9 mouse cellular contexts compared by ENCODE assay signal in the genomic region with DNA sequence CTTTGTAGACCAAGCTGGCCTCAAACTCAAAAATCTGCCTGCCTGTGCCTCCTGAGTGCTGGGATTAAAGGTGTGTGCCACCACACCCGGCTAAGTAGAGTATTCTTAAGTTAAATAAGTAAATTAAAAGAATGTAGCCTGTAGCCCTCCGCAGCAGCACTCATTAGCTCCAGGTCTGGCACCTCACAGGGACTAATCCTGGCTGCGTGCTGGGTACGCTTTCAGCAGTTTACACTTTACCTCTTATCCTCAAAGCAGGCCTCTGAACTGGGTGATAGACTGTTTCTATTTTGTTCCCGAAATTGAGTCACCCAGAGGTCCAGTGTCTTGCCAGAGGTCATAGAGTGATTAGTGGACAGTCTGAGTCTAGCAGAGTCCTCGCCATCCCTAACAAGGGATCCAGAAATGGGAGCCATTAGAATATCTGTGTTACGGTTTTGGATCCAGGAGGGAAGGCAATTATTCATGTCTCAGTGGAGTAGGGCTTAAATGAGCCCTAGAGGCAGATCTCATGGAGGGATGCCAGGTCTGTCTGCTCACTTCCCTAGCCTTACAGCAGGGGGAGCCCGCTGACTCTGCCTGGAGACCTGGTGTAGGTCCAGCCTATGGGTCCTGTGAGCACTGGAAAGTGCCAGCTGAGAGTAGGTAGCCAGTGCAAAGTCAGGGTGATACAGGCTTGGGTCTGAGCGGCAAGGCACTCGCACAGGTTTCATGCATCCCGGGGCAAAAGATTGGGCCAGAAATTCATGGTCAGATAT. TPM values are rescaled to one million over a fixed set of nuclear protein-coding genes. Genes with fewer than 3 reads are reported as not detected.
DNase-seq lines count a peak whose midpoint lies in the region; ATAC-seq lines count a peak whose summit lies in the region.
"Had no signal": no experiment of that assay in that cellular context is flagged by ENCODE, and none has a peak within 500 bp of the region (broad histone marks: within the 10 kb centered on the region; RNA-seq: fewer than 3 reads in every experiment).

No protein-coding gene starts in this region.

- peak; percentile 55 for DNase-seq in MEL-GATA-1-ER (ENCODE audit: extremely low read depth, low read depth)
- DNase-seq in cerebellum, postnatal 10 days = peak; percentile 93 to 95
- DNase-seq in frontal cortex, postnatal 14 days (ENCODE audit: low spot score in 2 of 2) = peak; percentile 78 to 85
- peak; percentile 80 for DNase-seq in hindbrain, embryonic 14.5 days (ENCODE audit: low spot score)
- peak; percentile 88 to 93 for DNase-seq in layer of hippocampus, postnatal 14 days (ENCODE audit: low spot score in 2 of 2)
- DNase-seq in lung, postnatal 14 days = peak; percentile 92
- peak; percentile 90 for DNase-seq in right cerebral cortex, adult 18-20 months
- peak; percentile 76 to 83 for DNase-seq in urinary bladder, adult 18-20 months (ENCODE audit: low spot score in 2 of 2)

- H3K4me1 ChIP-seq in hindbrain, embryonic 14.5 days (replicated peaks; ENCODE audit: control insufficient read depth, insufficient read depth, low read length) = peaks cover 16% of the 10 kb centered on the region
- H3K4me1 ChIP-seq: limb, embryonic 15.5 days had no signal

- ATAC-seq in hindbrain, embryonic 14.5 days (ENCODE audit: low FRiP score) = peak; percentile 70; the same call in 1 of the 2 replicates

- no peak overlapping the region for H3K27ac ChIP-seq in hindbrain, embryonic 14.5 days
- H3K27ac ChIP-seq: limb, embryonic 15.5 days had no signal

- H3K27me3 ChIP-seq in hindbrain, embryonic 14.5 days (ENCODE audit: control insufficient read depth, insufficient read depth, low read length) = no peaks in the 10 kb centered on the region
- H3K27me3 ChIP-seq: limb, embryonic 15.5 days had no signal

- H3K36me3 ChIP-seq in hindbrain, embryonic 14.5 days (replicated peaks; ENCODE audit: control insufficient read depth, insufficient read depth) = no peaks in the 10 kb centered on the region; the same call in 1 of the 2 replicates

- 39% methylated on average over 11 of the region's 11 CpGs for whole genome bisulfite sequencing in hindbrain, embryonic 14.5 days

- no peak overlapping the region for H3K4me3 ChIP-seq in hindbrain, embryonic 14.5 days (replicated peaks; ENCODE audit: low read length)
- H3K4me3 ChIP-seq: limb, embryonic 15.5 days had no signal

- H3K9ac ChIP-seq in hindbrain, embryonic 14.5 days = no peak overlapping the region
- H3K9ac ChIP-seq: limb, embryonic 15.5 days had no signal

- no peak overlapping the region for H3K4me2 ChIP-seq in hindbrain, embryonic 14.5 days (replicated peaks)
- H3K4me2 ChIP-seq: limb, embryonic 15.5 days had no signal

- no peaks in the 10 kb centered on the region for H3K9me3 ChIP-seq in hindbrain, embryonic 14.5 days (ENCODE audit: control insufficient read depth, low read length)
- H3K9me3 ChIP-seq: limb, embryonic 15.5 days had no signal

RNA-seq across cellular contexts. Expression of a gene that starts 12.7 kb away (rescaled TPM):
- polyA plus RNA-seq in hindbrain, embryonic 14.5 days (2014; fragmentation: Nextera tagmentation; extraction: Ambion mirVana) = 14.6 and 15.4 TPM in 2 replicates
- total RNA-seq in layer of hippocampus, postnatal 14 days (2021) = 10 to 100 TPM; 25.0 to 26.4 TPM

RNA-seq across cellular contexts. Expression of a gene that starts 16.3 kb away (rescaled TPM):
- polyA plus RNA-seq in hindbrain, embryonic 14.5 days (2014; fragmentation: Nextera tagmentation; extraction: Ambion mirVana) = 28.8 and 33.2 TPM in 2 replicates
- total RNA-seq in layer of hippocampus, postnatal 14 days (2021) = 1 to 10 TPM; 1.8 to 2.1 TPM

RNA-seq across cellular contexts. Expression of a gene that starts 36.3 kb away (rescaled TPM):
- polyA plus RNA-seq in hindbrain, embryonic 14.5 days (2014; fragmentation: Nextera tagmentation; extraction: Ambion mirVana) = 62.1 and 73.6 TPM in 2 replicates
- 100 to 1,000 TPM; 288 to 332 TPM for total RNA-seq in layer of hippocampus, postnatal 14 days (2021)

RNA-seq across cellular contexts. Expression of a gene that starts 45.2 kb away (rescaled TPM):
- polyA plus RNA-seq in hindbrain, embryonic 14.5 days (2014; fragmentation: Nextera tagmentation; extraction: Ambion mirVana) = 72.9 and 74.7 TPM in 2 replicates
- total RNA-seq in layer of hippocampus, postnatal 14 days (2021) = 10 to 100 TPM; 43.5 to 48.8 TPM
